Mouse (Mus musculus): ENCODE data around the gene Msh2.

The Msh2 gene

GRCm38 (mm10) chr17:87700101-87700500 lies 28.0 kb downstream of the Msh2 start:
- peak; percentile 23 for DNase-seq (ENCODE audit: low spot score)

DNA sequence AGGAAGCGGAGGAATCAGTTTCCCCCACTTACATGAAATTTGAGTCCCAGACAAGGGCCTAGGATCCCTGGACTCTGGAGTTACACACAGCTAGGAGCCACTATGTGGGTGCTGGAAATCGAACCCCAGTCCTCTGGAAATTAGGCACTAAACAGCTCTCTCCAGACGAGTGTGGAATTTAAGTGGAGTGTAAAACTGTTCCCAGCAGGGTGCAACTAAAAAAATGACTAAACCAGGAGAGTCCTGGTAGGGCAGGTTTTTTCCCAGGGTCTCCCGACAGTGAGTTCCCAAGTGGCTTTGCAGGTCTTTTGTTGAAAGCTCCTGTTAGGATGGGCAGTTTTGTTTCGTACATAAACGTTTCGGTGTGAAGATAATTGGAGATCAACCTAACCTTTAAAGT lies 52.6 kb downstream of the Msh2 start:
- no peak for DNase-seq (ENCODE audit: low spot score)

DNA sequence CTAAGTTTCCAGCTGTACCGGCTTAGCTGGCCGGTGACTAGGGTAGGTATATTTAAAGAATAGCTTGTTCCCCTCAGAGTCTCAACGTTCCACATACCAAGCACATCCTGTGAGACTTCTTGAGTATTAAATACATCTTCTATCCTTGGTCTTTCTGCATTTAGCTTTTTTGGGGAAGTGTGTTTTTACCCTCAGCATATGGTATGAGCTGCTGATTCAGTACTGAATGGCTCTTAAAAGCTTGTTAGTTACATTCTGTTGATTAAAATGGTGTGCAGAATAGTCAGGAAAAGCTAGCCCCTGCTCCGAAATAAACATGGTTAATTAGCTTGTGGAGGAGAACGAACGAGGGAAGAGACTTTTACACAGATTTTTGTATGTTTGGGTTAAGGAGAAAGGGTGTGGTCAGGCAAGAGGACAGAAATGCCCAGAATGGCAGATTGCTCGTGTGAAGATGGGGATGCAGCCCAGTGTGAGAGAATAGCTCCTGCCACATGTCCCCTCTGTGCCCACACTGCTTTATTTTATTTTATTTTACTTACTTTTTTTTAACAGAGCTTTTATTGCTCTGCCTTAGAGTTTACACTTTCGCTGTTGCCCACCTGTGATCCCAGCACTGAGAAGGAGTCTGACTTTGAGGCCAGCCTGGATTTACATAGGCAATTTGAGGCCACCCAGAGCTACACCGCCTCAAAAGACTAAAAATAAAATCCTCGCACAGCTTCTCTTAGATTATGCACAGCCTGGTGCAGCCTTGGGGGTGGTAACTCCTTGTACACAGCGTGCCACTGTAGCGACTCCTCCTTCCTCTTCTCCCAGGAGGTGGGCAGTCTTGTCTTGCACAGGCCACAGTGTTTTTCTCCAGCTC lies 54.6 kb downstream of the Msh2 start:
- no peak for DNase-seq (ENCODE audit: low spot score)

DNA sequence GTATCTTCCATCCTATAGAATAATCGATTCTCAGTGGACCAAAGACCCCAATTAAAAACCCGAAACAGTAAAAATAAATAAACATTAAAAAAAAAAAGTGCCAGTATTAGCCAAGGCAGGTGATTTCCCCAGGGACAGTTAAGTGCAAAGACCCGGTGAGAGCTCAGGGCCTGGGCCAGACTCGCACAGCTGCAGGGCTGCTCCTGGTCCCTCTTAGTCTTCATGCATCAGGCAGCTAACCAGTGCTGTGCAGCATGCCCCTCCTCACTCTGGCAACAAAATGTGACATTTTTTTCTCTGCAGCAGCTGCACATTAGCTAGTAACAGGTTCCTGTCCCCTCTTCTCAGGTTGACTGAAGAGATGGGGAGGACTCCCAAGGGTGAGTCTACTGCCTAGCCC lies 59.8 kb downstream of the Msh2 start:
- no peak for DNase-seq (ENCODE audit: low spot score)

- DNase-seq (ENCODE audit: low spot score): no peak
These were observed 62.3 kb downstream of the Msh2 start for GRCm38 (mm10) chr17:87734471-87734870.

DNA sequence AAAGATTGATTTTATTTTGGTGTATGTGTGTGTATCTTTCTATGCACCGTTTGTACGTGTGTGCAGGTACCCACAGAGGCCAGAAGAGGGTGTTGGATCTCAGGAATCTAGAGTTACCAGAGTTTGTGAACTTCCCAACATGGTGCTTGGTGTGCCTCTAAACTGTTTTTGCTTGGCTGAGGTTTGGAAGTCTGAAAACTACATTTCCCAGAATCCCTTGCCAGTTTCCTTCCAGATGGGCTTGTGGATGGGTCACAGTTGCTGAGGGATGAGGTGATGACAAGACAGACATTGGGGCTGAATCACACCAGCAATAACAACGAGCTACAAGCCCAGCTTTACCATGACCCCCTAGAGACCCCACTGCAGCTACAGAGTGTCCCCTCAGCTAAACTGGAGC lies 65.0 kb downstream of the Msh2 start:
- no peak for DNase-seq (ENCODE audit: low spot score)

- no peak for DNase-seq (ENCODE audit: low spot score)
These were observed 67.7 kb downstream of the Msh2 start for GRCm38 (mm10) chr17:87739835-87740234.

- DNase-seq (ENCODE audit: low spot score): no peak
These were observed 73.1 kb downstream of the Msh2 start for GRCm38 (mm10) chr17:87744985-87745925.

- peak; percentile 49 for DNase-seq (ENCODE audit: low spot score)
These were observed 74.1 kb downstream of the Msh2 start for GRCm38 (mm10) chr17:87745926-87746888.

- DNase-seq (ENCODE audit: low spot score): peak; percentile 52
These were observed 88.2 kb downstream of the Msh2 start for GRCm38 (mm10) chr17:87760315-87760714.

DNA sequence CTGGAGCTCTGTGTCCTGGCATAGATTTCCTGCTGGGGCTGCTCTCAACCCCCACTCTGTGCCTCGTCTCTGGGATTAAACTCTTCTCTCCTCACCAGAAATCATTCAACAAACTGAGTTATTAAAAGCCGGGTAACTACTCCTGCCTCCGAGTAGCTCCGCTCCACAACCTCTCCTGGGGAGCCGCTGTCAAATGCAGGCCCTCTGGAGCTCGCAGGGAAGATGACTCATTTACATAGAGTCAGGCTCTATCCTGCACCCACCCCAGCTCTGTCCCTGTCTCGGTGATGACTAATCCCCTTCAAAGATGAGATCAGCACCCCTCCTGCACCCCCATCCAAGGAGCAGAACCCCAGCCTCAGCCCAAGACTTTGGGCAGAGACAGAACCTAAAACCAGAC lies 91.0 kb downstream of the Msh2 start:
- DNase-seq (ENCODE audit: low spot score): no peak

- no peak for DNase-seq (ENCODE audit: low spot score)
These were observed 92.9 kb downstream of the Msh2 start for GRCm38 (mm10) chr17:87765031-87765430.

- DNase-seq (ENCODE audit: low spot score): no peak
These were observed 94.8 kb downstream of the Msh2 start for GRCm38 (mm10) chr17:87766888-87767287.

DNA sequence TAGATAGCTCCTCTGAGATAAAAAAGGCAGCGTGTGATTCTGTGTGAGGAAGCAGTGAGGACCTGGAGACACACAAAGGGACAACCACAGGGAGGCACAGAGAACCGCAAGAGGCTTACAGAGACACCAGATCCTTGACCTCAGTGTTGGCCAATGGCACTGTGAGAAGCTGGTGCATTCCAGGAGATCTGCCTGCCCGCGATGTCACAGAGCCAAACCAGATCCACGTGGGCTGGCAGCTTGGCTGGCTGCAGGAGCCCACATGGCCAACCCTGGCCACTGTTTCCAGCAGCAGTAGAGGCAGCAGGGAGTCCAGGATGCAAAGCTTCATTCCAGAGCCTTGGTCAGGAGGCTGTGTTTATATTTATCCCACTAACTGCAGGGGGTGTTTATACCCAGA lies 98.6 kb downstream of the Msh2 start:
- DNase-seq (ENCODE audit: low spot score): no peak

GRCm38 (mm10) chr17:87773175-87773574 lies 101.0 kb downstream of the Msh2 start:
- DNase-seq (ENCODE audit: low spot score): no peak
